Mouse (Mus musculus): ENCODE results near the gene Lonrf3.

Gene Lonrf3

GRCm38 (mm10) chrX:36328271-36329039 is at the start of gene Lonrf3:
Gene Lonrf3 (plus strand): TSS chrX:36328353.
- DNase-seq (ENCODE audit: low read depth, low spot score), result no peak

GRCm38 (mm10) chrX:36278750-36279149 is 49.4 kb upstream of the Lonrf3 start:
- no peak for DNase-seq (ENCODE audit: low read depth, low spot score)

- no peak for DNase-seq (ENCODE audit: low read depth, low spot score)
Observed at GRCm38 (mm10) chrX:36311420-36311819, 16.7 kb upstream of the Lonrf3 start.

- DNase-seq (ENCODE audit: low read depth, low spot score), result no peak
Observed at GRCm38 (mm10) chrX:36327491-36328255, 480 bp upstream of the Lonrf3 start.

- DNase-seq (ENCODE audit: low read depth, low spot score), result no peak
Observed at GRCm38 (mm10) chrX:36329040-36329649, 992 bp downstream of the Lonrf3 start.

GRCm38 (mm10) chrX:36329849-36330411 is 1.8 kb downstream of the Lonrf3 start:
- no peak for DNase-seq (ENCODE audit: low read depth, low spot score)

- DNase-seq (ENCODE audit: low read depth, low spot score), result peak; percentile 64
Observed at GRCm38 (mm10) chrX:36352446-36352845, 24.3 kb downstream of the Lonrf3 start.

- DNase-seq (ENCODE audit: low read depth, low spot score), result peak; percentile 68
Observed at GRCm38 (mm10) chrX:36385340-36385739, 57.2 kb downstream of the Lonrf3 start.

GRCm38 (mm10) chrX:36389971-36390370 is 61.8 kb downstream of the Lonrf3 start:
- DNase-seq (ENCODE audit: low read depth, low spot score), result peak; percentile 63

- DNase-seq (ENCODE audit: low read depth, low spot score), result peak; percentile 33
Observed at GRCm38 (mm10) chrX:36390503-36390902, 62.4 kb downstream of the Lonrf3 start.

- no peak for DNase-seq (ENCODE audit: low read depth, low spot score)
Observed at GRCm38 (mm10) chrX:36392672-36393071, 64.5 kb downstream of the Lonrf3 start.

- DNase-seq (ENCODE audit: low read depth, low spot score), result peak; percentile 61
Observed at GRCm38 (mm10) chrX:36393279-36393678, 65.1 kb downstream of the Lonrf3 start.

- no peak for DNase-seq (ENCODE audit: low read depth, low spot score)
Observed at GRCm38 (mm10) chrX:36400980-36401379, 72.8 kb downstream of the Lonrf3 start, which contains the start of gene Gm6268. Gene Gm6268 (plus strand): TSS chrX:36401280.

- DNase-seq (ENCODE audit: low read depth, low spot score), result peak; percentile 5
Observed at GRCm38 (mm10) chrX:36402316-36402715, 74.2 kb downstream of the Lonrf3 start.
